Mouse (Mus musculus) large intestine, adult 2 months (tissue): ENCODE results near the gene Mst1r. TPM values are rescaled to one million over a fixed set of nuclear protein-coding genes. Genes with fewer than 3 reads are reported as not detected.
A peak's percentile ranks its signal among the peaks of the same experiment; 100 is the strongest.

Source experiments
- DNase-seq: peaks from one replicate; pipeline ENCODE4 v3.0.0-alpha.2; 2012; ENCODE audit warnings: low read depth, low spot score
- WGBS: fragments of 180-500 bp; shearing (Covaris S2); methylation state at CpG from one replicate; pipeline ENCODE4 v1.1.7; 2018; 5-methylcytosine and 5-hydroxymethylcytosine counted together
- polyA plus RNA-seq: library from polyadenylated mRNA; depleted of rRNA; stranded (reverse); fragments of >200 nt; gene quantifications from 2 replicates; pipeline ENCODE4 v1.2.3, GENCODE M21; 2012

The Mst1r gene
- polyA plus RNA-seq, 1 experiment: 77.1 TPM

DNA sequence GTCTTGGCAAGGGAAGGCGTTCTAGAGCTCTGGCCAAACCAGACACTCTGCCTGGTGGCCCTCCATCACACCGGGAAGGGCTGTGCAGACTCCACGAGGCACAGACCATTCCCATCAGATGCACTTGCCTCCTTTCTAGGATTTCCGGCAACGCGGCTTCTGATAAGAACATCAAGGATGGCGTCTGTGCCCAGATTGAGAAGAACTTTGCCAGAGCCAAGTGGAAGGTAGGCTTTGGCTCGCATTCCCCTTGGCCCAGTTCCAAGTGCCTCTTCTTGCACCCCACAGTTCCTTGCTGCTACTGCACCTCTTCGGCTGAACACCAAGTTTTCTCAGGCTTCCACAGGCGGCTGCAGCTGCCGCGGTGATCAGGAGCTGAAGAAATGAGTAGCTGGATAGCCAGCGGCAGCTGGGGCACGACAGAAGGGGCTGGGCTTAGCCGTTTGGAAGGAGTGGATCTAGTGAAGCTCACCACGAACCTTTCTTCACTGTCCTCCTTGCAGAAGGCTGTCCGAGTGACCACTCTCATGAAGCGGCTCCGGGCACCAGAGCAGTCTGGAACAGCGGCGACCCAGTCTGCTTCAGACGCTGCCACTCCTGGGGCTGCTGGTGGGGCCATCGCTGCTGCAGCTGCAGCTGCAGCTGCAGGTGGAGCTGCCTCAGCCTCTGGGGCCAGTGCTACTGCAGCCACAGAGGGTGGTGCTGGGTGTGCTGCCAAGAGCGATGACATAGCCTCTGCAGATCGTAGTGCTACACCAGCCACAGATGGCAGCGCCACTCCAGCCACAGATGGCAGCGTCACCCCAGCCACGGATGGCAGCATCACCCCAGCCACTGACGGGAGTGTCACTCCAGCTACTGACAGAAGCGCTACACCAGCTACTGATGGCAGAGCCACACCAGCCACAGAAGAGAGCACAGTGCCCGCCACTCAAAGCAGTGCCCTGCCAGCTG, 40.8 kb downstream of the Mst1r start:
- WGBS: 80% methylated on average over 31 of the region's 31 CpGs
- no peak for DNase-seq

DNA sequence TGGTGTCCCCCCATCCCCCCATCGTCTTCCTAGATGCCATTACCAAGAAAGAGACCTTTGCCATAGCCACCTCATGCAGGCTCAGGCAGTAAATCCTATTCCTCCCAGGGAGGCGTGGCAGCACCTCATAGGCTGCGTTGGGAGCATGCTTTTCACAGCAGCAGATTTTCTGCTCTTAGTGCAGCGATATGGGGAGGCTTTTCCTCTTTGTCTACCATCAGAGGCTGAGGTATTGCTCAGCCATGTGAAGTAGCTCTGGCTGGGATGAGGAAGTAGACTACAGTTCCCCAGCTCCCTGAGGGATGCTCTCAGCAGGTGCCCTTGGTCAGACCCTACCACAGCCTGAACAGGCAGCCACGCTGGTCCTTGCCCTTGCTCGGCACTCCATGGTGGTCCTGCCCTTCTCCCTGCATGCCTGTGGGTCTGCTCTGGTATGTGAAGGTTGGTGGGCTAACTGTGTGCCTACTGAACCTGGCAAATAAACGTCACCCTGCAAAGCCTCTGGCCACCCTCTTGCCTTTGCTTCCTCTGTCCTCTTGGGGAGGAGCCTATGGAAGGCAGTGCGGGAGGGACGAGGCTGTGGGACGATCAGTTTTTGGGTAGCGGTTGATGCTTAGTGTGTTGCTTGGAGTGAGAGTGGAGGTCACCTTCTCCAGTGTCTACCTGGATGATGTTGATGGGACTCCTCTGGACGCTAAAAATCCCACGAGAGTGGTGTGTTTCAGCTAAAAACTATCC, 42.7 kb downstream of the Mst1r start:
- WGBS: 74% methylated on average over 13 of the region's 13 CpGs

DNA sequence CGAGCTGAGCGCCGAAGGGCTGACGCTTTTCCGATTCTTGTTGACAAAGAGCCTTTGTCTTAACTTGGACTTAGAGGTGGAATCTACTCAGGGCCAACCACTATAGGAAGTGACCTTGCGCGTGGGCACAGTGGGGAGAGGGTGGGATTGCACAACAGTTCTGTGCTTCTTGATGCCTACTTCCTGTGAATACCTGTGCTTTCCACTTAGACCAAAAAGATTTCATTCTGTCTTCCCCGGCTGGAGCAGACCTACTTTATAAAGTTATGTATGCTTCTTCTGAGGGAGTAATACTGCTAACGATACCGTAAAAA, 43.2 kb downstream of the Mst1r start, which contains the start of gene Traip:
Gene Traip (plus strand): TSS at position 215 of the 314 bp plus-strand sequence.
- DNase-seq: no peak
- 88% methylated on average over 10 of the region's 10 CpGs for WGBS

More for the DNA sequence above, 42.7 kb downstream of the Mst1r start:
- no peak for DNase-seq

DNA sequence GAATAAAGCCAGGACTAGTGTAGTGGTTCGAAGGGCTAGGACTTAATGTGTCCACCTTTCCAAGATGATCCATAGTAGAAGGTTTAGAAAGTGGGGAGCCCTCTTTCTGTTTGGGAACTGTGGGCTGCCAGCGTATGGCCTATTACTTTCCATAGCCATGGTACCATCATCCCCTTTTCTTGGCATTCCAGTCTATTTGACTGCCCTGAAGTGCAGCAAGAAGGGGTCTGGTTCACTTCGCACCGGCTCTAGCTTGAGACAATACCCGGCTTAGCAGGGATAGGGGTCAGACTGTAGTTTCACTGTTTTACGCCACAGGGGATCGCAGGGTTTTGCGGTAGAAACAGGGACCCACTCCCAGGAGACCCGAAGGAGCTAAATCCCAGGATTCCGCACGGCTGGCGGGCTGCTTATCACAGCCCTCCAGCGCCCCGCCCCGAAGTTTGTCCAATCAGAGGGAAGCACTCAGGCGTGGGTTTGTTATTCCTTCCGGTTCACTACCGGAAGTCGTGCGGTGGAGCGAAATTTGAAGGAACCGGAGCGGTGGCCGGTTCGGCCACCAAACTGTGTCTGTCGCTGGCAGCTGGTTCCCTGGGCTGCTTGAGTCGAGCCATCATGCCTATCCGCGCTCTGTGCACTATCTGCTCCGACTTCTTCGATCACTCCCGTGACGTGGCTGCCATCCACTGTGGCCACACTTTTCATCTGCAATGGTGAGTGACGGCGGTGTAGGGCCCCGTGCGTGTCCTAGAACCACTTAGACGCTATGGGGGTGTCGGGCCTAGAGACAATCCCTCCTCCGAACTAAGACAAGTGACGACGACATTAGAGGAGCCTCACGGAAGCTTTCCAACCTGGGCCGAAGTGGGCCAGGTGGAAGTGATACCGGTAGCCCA, 44.0 kb downstream of the Mst1r start:
- WGBS: 12% methylated on average over 45 of the region's 45 CpGs

DNA sequence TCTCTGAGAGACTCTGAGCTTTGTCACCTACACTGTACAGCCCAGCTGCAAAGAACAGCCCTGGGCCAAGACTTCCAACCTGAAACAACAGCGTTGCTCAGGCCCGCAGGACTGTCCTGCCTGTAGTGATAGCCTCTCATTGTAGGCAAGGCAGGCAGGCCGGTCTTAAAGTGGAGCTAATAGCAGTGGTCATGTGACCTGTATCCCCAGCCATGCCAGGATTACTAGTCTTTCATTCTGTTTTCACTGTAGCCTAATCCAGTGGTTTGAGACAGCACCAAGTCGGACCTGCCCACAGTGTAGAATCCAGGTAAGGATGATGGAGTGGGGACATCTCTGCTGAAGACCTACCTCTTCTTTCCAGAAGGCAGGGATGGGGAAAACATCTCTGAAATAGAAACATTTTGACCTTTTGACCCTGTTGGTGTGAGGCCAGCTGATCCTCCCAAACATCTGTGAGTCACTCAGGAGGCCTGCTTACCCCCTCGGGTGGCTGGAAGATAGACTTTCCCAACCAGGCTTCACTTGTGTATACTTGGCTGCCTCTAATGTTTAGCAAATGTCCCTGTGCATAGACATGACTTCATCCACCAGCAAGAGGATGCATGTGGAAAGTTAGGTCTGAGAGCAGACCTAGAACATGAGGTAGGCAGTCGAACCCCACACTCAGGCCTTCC, 49.1 kb downstream of the Mst1r start:
- no peak for DNase-seq
- WGBS: 70% methylated on average over 6 of the region's 6 CpGs

More for the DNA sequence above, 44.0 kb downstream of the Mst1r start:
- DNase-seq: peak; percentile 66

DNA sequence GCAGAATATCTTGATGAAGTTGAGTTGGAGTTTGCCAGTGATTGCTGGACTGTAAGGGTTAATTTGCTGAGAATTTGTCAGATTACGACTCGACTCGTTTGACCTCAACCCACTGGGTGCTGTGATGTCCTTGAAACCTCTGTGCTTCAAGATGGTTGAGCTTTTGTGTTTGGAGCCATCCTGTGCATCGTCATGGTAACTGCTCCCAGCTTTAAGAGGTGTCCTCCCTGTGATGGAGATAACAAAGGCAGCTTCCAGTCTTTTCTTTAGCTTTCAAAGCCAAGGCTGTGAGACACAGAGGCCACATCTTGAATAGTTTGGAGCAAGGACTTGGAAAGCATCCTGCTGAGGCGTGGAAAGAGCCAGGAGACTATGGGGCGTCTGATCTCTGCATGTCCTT, 50.5 kb downstream of the Mst1r start:
- 65% methylated on average over 6 of the region's 6 CpGs for WGBS

DNA sequence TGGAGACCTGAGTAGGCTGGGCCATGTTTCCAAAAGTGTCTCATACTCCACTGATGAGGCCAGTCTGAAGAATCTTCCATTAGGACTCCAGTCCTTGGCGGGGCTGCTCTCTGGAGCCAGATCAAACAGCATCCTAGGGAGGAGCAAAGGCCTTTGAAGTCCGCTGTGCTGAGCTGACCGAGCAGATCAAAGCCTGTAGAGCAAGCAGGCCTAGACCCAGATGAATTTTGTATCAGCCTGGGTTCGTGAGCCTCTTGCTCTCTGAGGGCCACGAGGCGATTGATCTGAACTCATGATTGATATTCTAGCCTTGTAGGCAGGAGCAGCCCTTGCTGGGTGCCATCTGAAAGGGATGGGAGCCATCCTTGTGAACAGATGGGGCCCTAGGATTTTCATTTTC, 53.2 kb downstream of the Mst1r start:
- 75% methylated on average over 6 of the region's 6 CpGs for WGBS
- DNase-seq: no peak

More for the DNA sequence above, 50.5 kb downstream of the Mst1r start:
- no peak for DNase-seq

DNA sequence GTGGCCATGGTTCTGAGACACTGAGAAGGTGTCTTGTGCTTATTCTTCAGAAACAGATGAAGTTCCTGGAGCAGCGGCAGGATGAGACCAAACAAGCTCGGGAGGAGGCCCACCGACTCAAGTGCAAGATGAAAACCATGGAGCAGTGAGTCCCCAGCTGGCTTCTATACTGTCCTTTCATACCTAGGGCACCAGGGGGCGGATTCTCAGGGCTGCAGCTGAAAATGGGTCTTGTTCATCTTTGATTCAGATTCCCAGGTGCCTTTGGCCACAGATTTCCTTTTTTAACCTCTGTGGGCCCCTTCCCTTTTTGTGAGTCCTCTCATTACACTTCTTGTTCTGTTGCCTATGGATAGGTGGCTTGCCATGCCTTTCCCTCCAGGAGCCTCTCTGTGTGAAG, 54.3 kb downstream of the Mst1r start:
- DNase-seq: no peak
- 82% methylated on average over 4 of the region's 4 CpGs for WGBS

DNA sequence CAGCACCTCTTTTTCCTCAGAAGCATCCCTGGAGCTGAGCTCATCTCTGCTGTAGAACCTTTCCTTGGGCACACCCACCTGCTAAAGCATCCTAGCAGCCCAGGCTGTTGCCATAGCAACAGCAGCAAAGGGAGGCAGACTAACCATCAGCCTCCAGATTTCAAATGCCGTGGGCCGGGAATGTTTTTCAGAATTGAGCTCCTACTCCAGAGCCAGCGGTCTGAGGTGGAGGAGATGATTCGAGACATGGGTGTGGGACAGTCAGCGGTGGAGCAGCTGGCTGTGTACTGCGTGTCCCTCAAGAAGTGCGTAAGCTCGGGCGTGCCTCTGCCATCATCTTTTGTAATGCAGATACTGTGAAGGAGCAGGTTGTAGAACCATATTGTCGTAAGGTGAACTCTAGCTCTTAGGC, 54.7 kb downstream of the Mst1r start:
- DNase-seq: no peak
- 90% methylated on average over 10 of the region's 10 CpGs for WGBS

DNA sequence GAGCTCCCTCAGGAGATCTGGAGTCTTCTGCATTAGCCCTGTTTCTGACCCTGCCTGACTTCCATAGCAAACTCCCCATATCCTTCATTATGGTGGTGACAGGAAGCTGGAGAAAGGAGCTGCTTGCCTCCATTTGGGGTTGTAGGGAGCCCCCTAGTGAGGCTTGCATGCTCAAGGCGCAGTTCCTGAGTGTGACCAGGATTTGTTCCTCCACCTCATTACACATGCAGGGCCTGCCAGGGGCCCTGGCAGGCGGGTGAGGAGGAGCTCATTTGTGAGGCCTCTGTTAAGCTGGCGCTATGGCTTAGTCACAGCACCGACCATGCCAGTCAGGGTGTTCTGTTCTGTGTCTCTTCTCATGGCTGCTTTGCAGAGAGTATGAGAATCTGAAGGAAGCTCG, 55.2 kb downstream of the Mst1r start:
- no peak for DNase-seq
- 61% methylated on average over 5 of the region's 5 CpGs for WGBS

DNA sequence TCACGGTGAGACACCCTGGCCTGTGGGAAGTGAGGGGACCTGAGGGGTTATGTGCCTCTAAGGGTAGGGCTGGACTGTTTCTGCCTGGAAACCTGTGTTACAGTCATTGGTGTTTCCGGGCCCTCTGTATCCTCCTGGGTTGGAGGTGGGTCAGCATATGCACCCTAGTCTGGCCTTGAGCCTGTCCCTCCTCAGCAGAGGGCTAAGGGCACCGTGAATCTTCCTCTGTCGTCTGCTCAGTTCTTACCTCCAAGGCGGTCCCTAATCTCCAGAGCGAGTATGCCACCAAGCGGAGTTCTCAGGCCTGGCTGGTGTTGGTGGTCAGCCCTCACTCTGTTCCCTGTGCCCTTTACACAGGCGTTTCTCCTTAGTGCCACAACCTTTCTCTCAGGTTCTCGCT, 56.2 kb downstream of the Mst1r start:
- no peak for DNase-seq
- 97% methylated on average over 9 of the region's 9 CpGs for WGBS

DNA sequence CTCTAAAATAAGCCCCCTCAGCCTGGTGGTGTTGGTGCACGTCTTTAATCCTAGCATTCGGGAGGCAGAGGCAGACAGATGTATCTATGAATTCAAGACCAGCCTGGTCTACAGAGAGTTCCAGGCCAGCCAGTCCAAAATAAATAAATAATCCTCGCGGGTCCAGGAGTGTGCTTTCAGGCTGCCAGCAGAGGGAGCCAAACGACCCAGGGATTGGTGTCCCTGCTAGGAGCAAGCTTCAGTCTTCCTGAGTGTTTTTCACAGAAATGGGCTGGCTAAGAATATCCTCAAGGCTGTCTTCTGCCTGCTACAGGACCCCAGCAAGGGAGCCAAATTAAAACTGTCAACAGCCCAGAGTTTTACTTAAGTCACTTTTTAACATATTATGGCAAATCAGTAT, 57.0 kb downstream of the Mst1r start:
- peak; percentile 69 for DNase-seq
- 17% methylated on average over 5 of the region's 5 CpGs for WGBS

DNA sequence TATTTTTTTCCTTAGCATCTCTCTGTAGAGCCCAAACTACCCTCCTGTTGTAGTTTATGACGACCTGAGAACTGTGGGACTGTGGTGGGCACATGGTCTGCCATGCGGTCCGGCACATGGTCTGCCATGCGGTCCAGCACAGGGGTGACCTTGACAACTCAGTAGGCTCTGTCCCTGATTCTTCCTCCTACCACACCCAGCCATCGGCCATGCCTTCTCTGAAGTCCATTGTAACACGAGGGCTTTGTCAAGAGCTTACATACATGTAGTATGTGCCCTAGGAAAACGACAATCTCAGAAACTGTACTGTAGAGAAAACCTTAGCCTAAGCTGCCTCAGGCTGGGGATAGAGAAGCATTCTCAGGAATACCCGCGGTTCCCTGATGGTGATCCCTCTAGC, 58.0 kb downstream of the Mst1r start:
- no peak for DNase-seq
- WGBS: 89% methylated on average over 9 of the region's 9 CpGs

DNA sequence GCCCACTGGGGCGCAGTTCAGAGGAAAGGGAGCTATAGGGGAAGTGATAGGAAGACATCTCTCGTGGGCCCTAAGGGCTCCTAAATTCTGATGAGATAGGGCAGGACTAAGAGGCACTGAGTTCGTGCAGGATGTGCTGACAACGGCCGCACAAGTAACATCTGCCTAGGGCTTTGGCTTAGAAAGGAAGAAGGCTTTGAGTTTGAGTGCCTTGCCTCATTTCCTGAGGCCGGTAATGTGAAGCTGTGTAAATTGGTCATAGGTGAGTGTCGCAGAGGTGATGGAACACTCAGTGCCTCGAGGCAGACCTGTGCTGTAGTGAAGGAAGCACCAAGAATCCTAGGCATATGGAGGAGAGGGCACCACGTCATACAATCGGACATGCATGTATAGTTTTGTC, 60.0 kb downstream of the Mst1r start:
- WGBS: 85% methylated on average over 10 of the region's 10 CpGs
- DNase-seq: no peak

DNA sequence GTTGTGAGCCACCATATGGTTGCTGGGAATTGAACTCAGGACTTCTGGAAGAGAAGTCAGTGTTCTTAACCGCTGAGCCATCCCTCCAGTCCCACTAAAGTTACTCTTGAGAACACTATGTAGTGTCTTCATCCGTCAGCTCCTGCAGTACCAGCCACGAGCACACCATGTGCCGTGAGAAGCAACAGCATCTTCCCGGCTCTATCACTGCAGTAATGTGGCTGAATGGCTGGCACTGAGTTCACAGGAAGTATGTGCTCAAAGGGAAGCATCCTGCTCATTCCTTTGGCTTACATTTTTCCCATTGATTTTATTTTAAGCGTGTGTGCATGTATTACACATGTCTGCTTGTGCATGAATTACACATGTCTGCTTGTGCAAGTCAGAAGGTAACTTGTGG, 60.8 kb downstream of the Mst1r start:
- WGBS: 84% methylated on average over 6 of the region's 6 CpGs
- no peak for DNase-seq

DNA sequence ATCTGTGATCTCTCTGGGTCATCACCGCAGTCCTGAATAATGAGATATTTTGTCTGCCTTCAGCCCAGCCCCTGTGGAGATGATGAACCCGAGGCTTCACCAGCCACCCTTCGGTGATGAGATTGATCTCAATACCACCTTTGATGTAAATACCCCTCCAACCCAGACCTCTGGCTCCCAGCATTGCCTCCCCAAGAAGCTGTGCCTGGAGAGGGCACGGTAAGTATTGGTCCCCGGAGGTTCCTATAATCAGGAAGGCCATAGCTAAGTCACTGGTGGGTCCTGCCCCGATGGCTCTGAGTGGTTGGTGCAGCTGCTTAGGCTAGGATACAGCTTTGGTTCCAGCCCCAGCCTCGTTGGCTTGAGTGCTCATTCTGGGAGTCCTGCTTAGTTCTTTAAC, 61.9 kb downstream of the Mst1r start:
- DNase-seq: no peak
- WGBS: 90% methylated on average over 7 of the region's 7 CpGs
